Mouse (Mus musculus) splenic B cell, adult 2 months (primary cell): ENCODE measurements at regions not wholly inside any gene's neighbourhood (a gene's known extent, or its start where the extent isn't known, plus 50 kb on each side); places are given as distances from the start of the nearest gene placed in this dataset.
A peak's percentile ranks its signal among the peaks of the same experiment; 100 is the strongest.

Experiments used
- DNase-seq: peaks from one replicate; pipeline ENCODE4 v3.0.0-alpha.2; 2011; ENCODE audit warnings: low read depth, low spot score
- H3K27me3 ChIP-seq: 2 replicates; pipeline ENCODE4 v1.6.1; 2012; ENCODE audit warnings: mild to moderate bottlenecking, low read length, moderate library complexity, mixed read lengths; ENCODE audit not compliant: control insufficient read depth, poor library complexity, insufficient read depth, severe bottlenecking
- H3K36me3 ChIP-seq: 2 replicates; pipeline ENCODE4 v1.6.1; 2012; ENCODE audit warnings: mild to moderate bottlenecking, low read length, moderate library complexity, mixed read lengths; ENCODE audit not compliant: control insufficient read depth, poor library complexity, insufficient read depth, severe bottlenecking

- H3K36me3 ChIP-seq, result no peaks in the 10 kb centered on the region
- no peak for DNase-seq
- no peaks in the 10 kb centered on the region for H3K27me3 ChIP-seq
Observed at GRCm38 (mm10) chr1:159034952-159035351, 54.7 kb upstream of the Pappa2 start.

GRCm38 (mm10) chr1:159036371-159036770 lies 56.1 kb upstream of the Pappa2 start:
- DNase-seq, result no peak
- no peaks in the 10 kb centered on the region for H3K27me3 ChIP-seq

GRCm38 (mm10) chr1:159045870-159046385 lies 65.6 kb upstream of the Pappa2 start:
- no peak for DNase-seq
- H3K36me3 ChIP-seq, result no peaks in the 10 kb centered on the region
- H3K27me3 ChIP-seq, result no peaks in the 10 kb centered on the region; the same call in 1 of the 2 replicates

More at GRCm38 (mm10) chr1:159036371-159036770, 56.1 kb upstream of the Pappa2 start:
- H3K36me3 ChIP-seq, result no peaks in the 10 kb centered on the region

GRCm38 (mm10) chr1:159065024-159065423 lies 84.7 kb upstream of the Pappa2 start:
- DNase-seq, result no peak
- Histone ChIP-seq H3K36me3 (no peaks in the 10 kb centered on the region), H3K27me3 (no peaks in the 10 kb centered on the region)

GRCm38 (mm10) chr1:159099205-159099604 lies 118.9 kb upstream of the Pappa2 start:
- H3K27me3 ChIP-seq, result no peaks in the 10 kb centered on the region
- no peaks in the 10 kb centered on the region for H3K36me3 ChIP-seq
- DNase-seq, result no peak

GRCm38 (mm10) chr1:159122201-159122600 lies 109.9 kb upstream of the Cop1 start:
- H3K36me3 ChIP-seq, result no peaks in the 10 kb centered on the region
- H3K27me3 ChIP-seq, result no peaks in the 10 kb centered on the region
- no peak for DNase-seq

GRCm38 (mm10) chr1:159124874-159125273 lies 107.2 kb upstream of the Cop1 start:
- no peaks in the 10 kb centered on the region for H3K36me3 ChIP-seq
- H3K27me3 ChIP-seq, result no peaks in the 10 kb centered on the region
- no peak for DNase-seq

- Histone ChIP-seq H3K36me3 (no peaks in the 10 kb centered on the region), H3K27me3 (no peaks in the 10 kb centered on the region; the same call in 1 of the 2 replicates)
- DNase-seq, result peak; percentile 52
Observed at GRCm38 (mm10) chr1:159135301-159135700, 96.8 kb upstream of the Cop1 start.

- Histone ChIP-seq H3K36me3 (no peaks in the 10 kb centered on the region), H3K27me3 (no peaks in the 10 kb centered on the region)
- no peak for DNase-seq
Observed at GRCm38 (mm10) chr1:159147788-159148497, 84.2 kb upstream of the Cop1 start.

GRCm38 (mm10) chr1:159148498-159149187 lies 83.5 kb upstream of the Cop1 start:
- no peaks in the 10 kb centered on the region for H3K36me3 ChIP-seq
- DNase-seq, result no peak
- H3K27me3 ChIP-seq, result no peaks in the 10 kb centered on the region

- no peaks in the 10 kb centered on the region for H3K36me3 ChIP-seq
- no peaks in the 10 kb centered on the region for H3K27me3 ChIP-seq
- no peak for DNase-seq
Observed at GRCm38 (mm10) chr1:159149207-159149606, 82.9 kb upstream of the Cop1 start.

- Histone ChIP-seq H3K36me3 (no peaks in the 10 kb centered on the region), H3K27me3 (no peaks in the 10 kb centered on the region)
- no peak for DNase-seq
Observed at GRCm38 (mm10) chr1:159149721-159150120, 82.4 kb upstream of the Cop1 start.

- DNase-seq, result no peak
- Histone ChIP-seq H3K27me3 (no peaks in the 10 kb centered on the region), H3K36me3 (no peaks in the 10 kb centered on the region)
Observed at GRCm38 (mm10) chr1:159150351-159150750, 81.8 kb upstream of the Cop1 start.

GRCm38 (mm10) chr1:159156428-159156827 lies 75.7 kb upstream of the Cop1 start:
- DNase-seq, result no peak
- H3K36me3 ChIP-seq, result no peaks in the 10 kb centered on the region
- no peaks in the 10 kb centered on the region for H3K27me3 ChIP-seq
